Mouse (Mus musculus) layer of hippocampus, adult 2 months (tissue): ENCODE data around the gene Atp1a2. TPM values are rescaled to one million over a fixed set of nuclear protein-coding genes. Genes with fewer than 3 reads are reported as not detected.

Source experiments
- DNase-seq, 2 experiments: peaks; one replicate each; pipeline ENCODE4 v3.0.0; 2022; ENCODE audit warnings: low spot score in 2 of 2
- H3K27ac ChIP-seq: fragments of 200-600 bp; 2 replicates; pipeline ENCODE4 v1.8.1; 2022
- H3K4me3 ChIP-seq: fragments of 200-600 bp; 2 replicates; pipeline ENCODE4 v1.8.1; 2022; ENCODE audit warnings: mild to moderate bottlenecking
- CTCF ChIP-seq: fragments of 200-600 bp; conservative IDR thresholded peaks from 2 replicates; pipeline ENCODE4 v1.8.1; 2022; ENCODE audit warnings: antibody characterized with exemption, mild to moderate bottlenecking, moderate library complexity
- total RNA-seq, 2 experiments: library from RNA; stranded (reverse); gene quantifications; 2 replicates each; pipeline ENCODE4 v1.2.3; 2021

Atp1a2 gene
- total RNA-seq, 2 experiments from 2014 or later: 585 to 600 TPM

GRCm38 (mm10) chr1:172319346-172319745, 21.5 kb upstream of the Atp1a2 start:
- H3K4me3 ChIP-seq: no peak overlapping the region
- no peak for TF ChIP-seq CTCF
- H3K27ac ChIP-seq: peak overlapping the region; percentile 86
- peak in 1 of 2 experiments; percentile 13 for DNase-seq

GRCm38 (mm10) chr1:172318424-172319035, 20.7 kb upstream of the Atp1a2 start:
- no peak for TF ChIP-seq CTCF
- peak in 1 of 2 experiments; percentile 52 for DNase-seq
- Histone ChIP-seq H3K27ac (peak overlapping the region; percentile 89), H3K4me3 (no peak overlapping the region)

DNA sequence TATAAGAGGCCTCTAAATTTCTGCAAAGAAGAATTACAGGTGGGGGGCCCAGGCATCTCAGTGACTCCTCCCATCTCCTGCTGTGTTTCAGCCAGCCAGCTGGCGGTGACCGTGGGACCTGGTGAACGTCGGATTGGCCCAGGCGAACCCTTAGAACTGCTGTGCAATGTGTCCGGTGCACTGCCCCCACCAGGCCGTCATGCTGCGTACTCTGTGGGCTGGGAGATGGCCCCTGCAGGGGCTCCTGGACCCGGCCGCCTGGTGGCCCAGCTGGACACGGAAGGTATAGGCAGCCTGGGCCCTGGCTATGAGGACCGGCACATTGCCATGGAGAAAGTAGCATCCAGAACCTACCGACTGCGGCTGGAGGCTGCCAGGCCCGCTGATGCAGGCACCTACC, 20.1 kb upstream of the Atp1a2 start:
- H3K27ac ChIP-seq: peak overlapping the region; percentile 89
- no peak; the same call in 1 of the 2 replicates for TF ChIP-seq CTCF

DNA sequence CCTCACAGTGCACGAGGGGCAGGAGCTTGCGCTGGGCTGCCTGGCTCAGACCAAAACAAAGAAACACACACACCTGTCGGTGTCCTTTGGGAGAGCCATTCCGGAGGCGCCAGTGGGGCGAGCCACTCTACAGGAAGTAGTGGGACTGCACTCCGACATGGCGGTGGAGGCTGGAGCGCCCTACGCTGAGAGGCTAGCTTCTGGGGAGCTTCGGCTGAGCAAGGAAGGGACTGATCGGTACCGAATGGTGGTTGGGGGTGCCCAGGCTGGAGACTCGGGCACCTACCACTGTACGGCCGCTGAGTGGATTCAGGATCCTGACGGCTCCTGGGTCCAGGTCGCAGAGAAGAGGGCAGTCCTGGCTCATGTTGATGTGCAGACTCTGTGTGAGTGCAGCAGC, 19.6 kb upstream of the Atp1a2 start:
- DNase-seq: peak in 1 of 2 experiments; percentile 22
- Histone ChIP-seq H3K4me3 (no peak overlapping the region), H3K27ac (peak overlapping the region; percentile 89)
- TF ChIP-seq CTCF: no peak

More for the DNA sequence above, 20.1 kb upstream of the Atp1a2 start:
- no peak overlapping the region for H3K4me3 ChIP-seq
- peak in 1 of 2 experiments; percentile 34 for DNase-seq

GRCm38 (mm10) chr1:172314911-172315310, 17.0 kb upstream of the Atp1a2 start:
- no peak for TF ChIP-seq CTCF
- DNase-seq: peak in 1 of 2 experiments; percentile 33
- peak overlapping the region; percentile 93 for H3K4me3 ChIP-seq
- peak overlapping the region; percentile 100 for H3K27ac ChIP-seq

- TF ChIP-seq CTCF: no peak
- DNase-seq: peak in 1 of 2 experiments; percentile 49
- Histone ChIP-seq H3K4me3 (peak overlapping the region; percentile 93), H3K27ac (peak overlapping the region; percentile 100)
Observed at GRCm38 (mm10) chr1:172313613-172314411, 15.9 kb upstream of the Atp1a2 start.

DNA sequence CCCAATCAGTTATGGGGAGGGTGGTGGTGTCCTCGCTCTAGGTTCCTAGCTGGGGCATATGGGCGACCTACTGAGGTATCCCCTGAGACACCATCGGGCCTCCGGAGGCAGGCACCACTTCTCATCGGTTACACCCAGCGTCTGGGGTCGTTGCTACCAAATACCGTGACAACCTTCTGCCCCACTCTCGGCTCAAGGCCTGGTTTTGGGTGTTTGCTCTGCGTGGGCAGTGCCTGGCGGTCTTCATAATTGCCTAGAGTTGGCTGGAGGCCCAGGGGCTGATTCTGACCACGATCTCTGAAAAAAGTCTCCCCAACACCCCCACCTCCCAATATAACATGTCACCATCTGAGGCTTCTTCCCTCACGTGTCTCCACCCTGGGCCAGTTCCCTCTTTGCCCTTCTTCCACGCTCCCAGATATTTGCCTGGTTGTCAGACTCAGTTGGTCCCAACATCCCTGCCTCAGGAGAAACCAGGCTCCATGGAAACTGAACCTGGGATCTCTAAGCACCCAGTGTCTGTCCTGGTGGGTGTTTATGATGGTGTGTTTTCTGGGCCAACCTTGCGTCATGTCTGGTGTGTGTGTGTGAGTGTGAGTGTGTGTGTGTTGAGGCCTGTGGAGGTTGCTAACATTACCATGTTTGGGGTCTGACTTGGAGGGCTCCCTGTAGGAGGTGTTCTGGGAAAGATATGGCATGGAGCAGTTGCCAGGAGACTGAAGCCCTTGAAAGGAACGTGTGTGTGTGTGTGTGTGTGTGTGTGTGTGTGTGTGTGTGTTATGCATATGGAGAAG, 15.1 kb upstream of the Atp1a2 start:
- DNase-seq: peak; percentile 70 to 75
- Histone ChIP-seq H3K27ac (peak overlapping the region; percentile 100), H3K4me3 (peak overlapping the region; percentile 93)
- TF ChIP-seq CTCF: no peak

- peak; percentile 73 to 78 for DNase-seq
- peak overlapping the region; percentile 93 for H3K4me3 ChIP-seq
- no peak for TF ChIP-seq CTCF
- H3K27ac ChIP-seq: peak overlapping the region; percentile 100
Observed at GRCm38 (mm10) chr1:172311921-172312767, 14.3 kb upstream of the Atp1a2 start.

- no peak for TF ChIP-seq CTCF
- Histone ChIP-seq H3K4me3 (peak overlapping the region; percentile 93), H3K27ac (peak overlapping the region; percentile 100)
- DNase-seq: peak; percentile 53 to 80
Observed at GRCm38 (mm10) chr1:172311248-172311906, 13.5 kb upstream of the Atp1a2 start.

GRCm38 (mm10) chr1:172309699-172310398, 12.0 kb upstream of the Atp1a2 start:
- peak overlapping the region; percentile 40 for H3K4me3 ChIP-seq
- DNase-seq: peak; percentile 88 to 93
- TF ChIP-seq CTCF: peak; percentile 72
- H3K27ac ChIP-seq: peak overlapping the region; percentile 100

DNA sequence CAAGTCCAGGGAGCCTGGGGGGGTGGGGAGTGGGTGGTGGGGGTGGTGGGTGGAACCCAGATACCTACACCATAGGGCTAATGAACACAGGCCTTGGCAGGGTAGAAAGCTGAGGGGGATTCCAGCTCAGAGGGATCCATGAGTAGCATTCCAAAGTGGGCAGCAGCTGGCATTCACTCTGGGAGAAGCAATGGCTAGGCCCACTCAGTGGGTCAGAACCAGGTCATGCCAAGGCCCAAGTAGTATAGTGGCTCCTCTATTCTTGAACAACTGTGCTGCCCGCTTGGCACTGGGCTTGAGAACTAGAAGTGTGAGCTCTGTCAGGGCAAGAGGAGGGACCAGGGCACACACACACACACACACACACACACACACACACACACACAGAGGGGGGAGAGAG, 10.5 kb upstream of the Atp1a2 start:
- DNase-seq: peak in 1 of 2 experiments; percentile 10
- H3K27ac ChIP-seq: peak overlapping the region; percentile 96
- no peak overlapping the region for H3K4me3 ChIP-seq
- no peak for TF ChIP-seq CTCF
